Mouse (Mus musculus) NIH3T3 (cell line): ENCODE measurements around the gene Sel1l3.
A peak's percentile ranks its signal among the peaks of the same experiment; 100 is the strongest.

ENCODE experiments used
- DNase-seq: peaks from one replicate; pipeline ENCODE4 v3.0.0-alpha.2; 2012; ENCODE audit warnings: low read depth

The Sel1l3 gene

DNA sequence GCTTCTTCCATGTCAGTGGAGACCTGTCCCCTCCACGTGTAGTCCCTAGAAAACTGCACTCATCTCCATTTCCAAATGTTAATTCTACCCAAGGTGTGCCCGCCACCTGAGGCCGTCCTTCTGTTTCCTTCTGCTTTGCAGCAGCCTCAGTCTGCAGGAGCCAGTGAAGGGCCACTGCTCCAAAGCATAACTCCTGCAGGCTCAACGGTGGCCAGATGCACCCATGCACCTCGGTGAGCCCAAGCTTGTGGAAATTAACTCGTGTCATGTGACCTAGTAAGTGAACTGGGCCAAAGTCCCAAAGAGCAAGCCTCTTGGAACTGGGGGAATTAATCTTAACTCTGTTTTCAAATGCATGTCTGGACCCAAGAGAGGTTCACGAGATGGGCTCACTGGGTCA, 40.8 kb downstream of the Sel1l3 start:
- DNase-seq = no peak

- DNase-seq = no peak
Measured at GRCm38 (mm10) chr5:53172256-53172636, 41.5 kb downstream of the Sel1l3 start.

DNA sequence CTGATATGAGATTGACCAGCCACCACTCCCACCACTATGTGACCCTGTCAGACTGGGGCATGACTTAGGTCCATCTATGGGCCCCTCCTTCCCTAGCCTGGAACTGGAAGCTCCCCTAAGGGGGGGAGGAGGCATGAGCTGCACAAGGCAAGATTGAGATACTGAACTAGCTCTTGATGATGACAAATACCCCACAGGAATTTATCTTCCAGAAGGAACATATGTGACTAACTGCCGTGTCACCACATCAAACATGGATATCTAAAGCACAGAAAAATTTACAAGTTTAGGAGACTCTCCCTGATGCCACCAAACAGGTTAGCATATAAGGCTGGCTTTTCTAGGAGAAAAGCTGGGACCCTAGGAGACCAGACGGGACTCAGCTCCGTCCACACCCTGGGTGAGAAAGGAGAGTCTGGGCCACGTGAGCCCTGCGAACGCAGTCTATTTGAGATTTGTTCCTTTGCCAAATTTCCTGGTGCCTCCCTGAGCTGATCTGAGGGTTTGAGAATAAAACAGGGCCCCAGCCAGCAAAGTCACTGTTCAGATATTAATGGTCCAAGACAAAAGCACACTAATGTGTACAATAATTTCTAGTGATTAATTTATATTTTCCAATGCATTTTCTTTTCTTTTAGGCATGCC, 42.0 kb downstream of the Sel1l3 start:
- no peak for DNase-seq

DNA sequence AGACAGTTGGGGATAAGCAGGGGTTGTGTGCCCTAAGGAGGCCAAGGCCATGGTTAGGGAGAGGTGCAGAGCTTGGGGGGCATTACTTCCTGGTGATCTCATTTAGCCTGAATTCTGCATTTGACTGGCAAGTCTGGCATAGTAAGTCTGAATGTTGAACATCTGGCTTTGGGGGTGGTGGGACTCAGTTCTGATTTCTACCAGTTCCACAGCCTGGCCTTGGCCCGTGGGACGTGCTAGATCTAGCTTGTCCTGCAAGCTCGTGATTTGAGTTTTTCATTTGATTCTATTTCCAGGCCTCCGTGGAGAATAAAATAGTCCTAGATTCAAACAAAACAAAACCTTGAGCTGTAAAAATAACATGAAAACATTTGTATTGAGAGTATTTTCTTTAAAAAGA, 46.2 kb downstream of the Sel1l3 start:
- no peak for DNase-seq

DNA sequence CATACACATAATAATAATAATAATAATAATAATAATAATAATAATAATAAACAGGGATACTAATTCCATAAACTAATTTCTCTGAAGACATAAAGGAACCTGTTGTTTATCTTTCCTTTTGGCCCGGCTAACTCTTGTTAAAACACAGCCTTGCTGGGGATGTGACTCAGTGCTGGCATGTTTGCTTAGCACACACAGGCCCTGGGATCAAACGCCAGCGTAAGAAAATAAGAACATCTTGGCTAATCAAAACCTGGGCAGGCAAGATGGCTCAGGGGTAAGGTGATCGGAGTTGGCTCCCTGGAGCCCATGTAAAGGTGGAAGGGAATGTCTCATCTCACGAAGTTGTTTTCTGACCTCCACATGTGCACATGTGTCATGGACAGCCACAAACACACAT, 48.1 kb downstream of the Sel1l3 start:
- no peak for DNase-seq

- DNase-seq = no peak
Measured at GRCm38 (mm10) chr5:53162436-53162835, 51.3 kb downstream of the Sel1l3 start.

- no peak for DNase-seq
Measured at GRCm38 (mm10) chr5:53161506-53162186, 52.1 kb downstream of the Sel1l3 start.

GRCm38 (mm10) chr5:53160207-53160606, 53.5 kb downstream of the Sel1l3 start:
- DNase-seq = no peak

DNA sequence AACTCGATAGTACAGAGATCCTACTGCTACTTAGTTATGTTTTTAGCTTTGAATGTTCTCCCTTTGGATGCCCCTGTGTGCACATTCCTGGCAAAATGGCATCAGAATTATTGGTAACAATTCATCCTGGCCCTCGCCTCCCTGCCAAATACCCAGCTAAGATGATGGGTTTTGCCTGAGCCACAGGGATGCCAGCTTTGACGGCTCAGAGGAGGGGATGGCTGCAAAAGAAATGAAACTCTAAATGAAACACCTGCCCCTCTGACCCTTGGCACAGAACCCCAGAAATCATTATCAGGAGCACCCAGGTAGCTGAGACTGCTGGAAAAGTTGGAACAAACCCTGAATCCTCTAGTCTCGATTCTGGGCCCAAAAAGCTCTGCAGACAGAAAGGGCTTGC, 54.1 kb downstream of the Sel1l3 start:
- no peak for DNase-seq

- no peak for DNase-seq
Measured at GRCm38 (mm10) chr5:53159166-53159565, 54.6 kb downstream of the Sel1l3 start.

GRCm38 (mm10) chr5:53155985-53156679, 57.6 kb downstream of the Sel1l3 start:
- peak; percentile 5 for DNase-seq

GRCm38 (mm10) chr5:53154501-53154900, 59.2 kb downstream of the Sel1l3 start:
- DNase-seq = no peak

- DNase-seq = no peak
Measured at GRCm38 (mm10) chr5:53154078-53154477, 59.6 kb downstream of the Sel1l3 start.

DNA sequence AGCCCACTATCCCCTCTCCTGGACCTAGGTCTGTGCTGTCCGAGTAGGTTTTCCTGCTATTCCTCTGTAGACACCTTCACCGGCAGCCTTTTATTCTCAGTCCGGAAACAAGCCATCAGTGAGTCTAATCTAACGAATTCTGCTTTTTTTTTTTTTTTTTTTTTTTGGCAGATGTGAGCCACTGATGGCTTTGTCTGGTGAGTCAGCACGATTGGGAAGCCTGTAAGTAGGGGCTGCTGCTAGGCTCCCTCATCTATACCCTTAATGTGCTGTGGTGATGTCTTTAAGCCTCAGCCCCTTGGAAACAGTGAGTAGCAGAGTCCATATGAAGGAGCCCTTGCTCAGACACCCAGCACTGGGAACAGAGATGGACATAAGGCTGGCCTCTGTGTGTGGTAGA, 60.6 kb downstream of the Sel1l3 start:
- DNase-seq = no peak

DNA sequence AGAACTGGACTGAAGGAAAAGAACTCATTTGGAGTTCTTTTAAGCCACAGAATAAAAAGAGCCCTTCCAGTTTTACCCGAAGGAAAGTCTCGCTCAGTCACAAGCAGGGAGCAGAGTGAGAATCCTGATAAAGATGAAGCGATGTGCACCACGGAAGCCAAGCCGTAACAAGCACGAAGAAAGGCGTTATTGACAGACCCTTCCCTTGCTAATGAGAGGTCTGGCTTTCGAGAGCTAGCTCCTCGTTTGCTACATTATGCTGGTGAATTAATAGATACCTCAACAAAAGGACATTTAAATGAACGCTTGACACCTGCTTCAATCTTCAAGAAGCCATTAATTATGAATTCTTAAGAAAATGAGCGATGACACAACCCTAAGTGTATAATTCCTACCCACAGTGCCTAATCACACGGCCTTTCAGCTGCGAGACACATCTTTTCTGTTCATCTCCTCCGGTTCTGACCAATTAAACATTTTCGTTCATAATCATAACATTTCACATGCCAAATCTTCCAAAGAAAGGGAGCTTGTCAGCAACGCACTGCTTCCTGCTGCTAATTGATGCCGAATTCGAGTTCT, 62.3 kb downstream of the Sel1l3 start:
- DNase-seq = no peak

GRCm38 (mm10) chr5:53148960-53149685, 64.6 kb downstream of the Sel1l3 start:
- DNase-seq = no peak

DNA sequence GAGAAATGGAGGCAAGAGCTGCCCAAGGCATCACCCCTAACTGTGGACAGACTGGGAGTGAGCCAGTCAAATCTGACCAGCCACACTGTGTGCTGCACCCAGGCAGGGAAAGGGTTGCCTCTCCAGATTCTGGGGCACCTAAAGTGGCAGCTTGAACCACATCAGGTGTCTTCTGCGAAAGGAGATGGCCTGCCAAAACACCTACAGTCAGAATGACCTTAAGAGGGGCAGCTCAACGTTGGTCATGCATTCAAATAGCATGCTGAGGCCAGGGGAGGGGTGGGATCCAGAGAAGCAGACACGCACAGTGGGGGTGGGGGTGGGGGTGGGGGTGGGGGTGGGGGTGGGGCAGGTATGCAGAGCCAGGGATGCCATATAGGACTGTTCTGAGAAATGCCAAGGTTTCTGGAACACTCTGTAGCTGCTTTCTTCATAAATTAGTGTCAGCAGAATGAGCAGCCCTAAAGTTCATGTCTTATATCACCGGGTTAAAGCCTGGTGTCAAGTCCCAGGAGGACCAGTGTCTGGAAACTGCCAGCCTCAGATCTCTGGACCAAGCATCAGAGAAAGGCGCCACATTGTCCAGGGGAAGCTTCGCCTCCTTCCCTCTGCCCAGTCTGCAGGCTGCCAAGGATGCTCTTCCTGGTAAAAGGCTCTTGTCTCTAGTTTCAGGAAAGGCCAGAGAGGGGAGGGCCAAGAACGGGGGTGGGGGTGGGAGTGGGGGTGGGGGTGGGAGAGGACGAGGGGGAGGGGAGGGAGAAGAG, 65.4 kb downstream of the Sel1l3 start:
- DNase-seq = no peak

DNA sequence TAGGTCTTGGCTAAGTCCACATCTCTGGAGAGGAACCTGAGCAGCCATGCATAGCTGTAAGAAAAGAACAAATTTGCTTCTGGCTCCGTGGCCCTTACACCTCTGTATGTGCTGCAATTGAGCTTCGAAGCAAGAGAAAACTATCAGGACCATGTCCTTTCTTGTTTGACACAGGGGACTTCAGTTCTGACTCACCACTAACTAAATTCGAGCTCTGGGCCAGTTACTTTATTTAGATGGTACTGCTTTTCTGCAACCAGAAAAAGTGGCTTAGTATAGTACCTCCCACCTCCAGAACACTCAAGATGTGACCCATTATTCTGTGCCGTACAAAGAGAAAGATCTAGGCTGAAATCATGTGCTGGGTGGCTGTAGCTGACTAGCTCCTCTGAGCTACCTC, 66.3 kb downstream of the Sel1l3 start:
- DNase-seq = no peak

GRCm38 (mm10) chr5:53146684-53147061, 67.1 kb downstream of the Sel1l3 start:
- no peak for DNase-seq

DNA sequence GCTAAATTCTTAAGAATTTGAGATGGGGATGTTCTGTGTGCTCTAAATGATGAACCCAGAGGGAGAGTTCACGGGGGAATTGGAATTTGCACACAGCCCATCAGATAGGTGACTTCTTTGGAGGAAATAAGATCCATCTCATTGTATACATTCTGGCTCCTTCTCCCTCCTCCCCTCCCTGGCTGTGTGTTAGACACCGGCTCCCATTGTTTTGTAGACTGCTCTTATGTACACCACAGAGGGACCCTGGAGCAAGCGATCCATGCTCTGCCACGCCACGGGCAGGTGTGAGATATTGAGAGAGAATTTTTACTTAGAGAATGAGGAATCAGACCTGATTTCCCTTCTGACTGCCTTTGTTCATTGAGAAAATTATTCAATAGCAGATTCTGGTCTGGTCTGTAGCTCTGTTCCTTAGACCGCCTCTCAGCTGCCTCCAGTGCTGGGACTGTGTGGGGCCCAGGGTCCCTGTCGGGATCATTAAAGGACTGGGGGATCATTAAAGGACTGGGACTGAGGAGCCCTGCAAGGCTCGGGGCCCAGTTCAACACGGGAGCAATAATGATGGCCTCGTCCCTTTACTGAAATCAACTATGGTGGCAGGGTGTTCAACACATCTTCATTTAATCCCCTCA, 67.6 kb downstream of the Sel1l3 start:
- no peak for DNase-seq

- DNase-seq = peak; percentile 9
Measured at GRCm38 (mm10) chr5:53142587-53142986, 71.1 kb downstream of the Sel1l3 start.
